Mouse (Mus musculus) lung, adult 18-20 months (tissue): Measurements from ENCODE around the gene U2af1l4.

ENCODE experiments used
- DNase-seq, 2 experiments: peaks; one replicate each; pipeline ENCODE4 v3.0.0; 2022; ENCODE audit warnings: mixed read lengths in 2 of 2

Gene U2af1l4

DNA sequence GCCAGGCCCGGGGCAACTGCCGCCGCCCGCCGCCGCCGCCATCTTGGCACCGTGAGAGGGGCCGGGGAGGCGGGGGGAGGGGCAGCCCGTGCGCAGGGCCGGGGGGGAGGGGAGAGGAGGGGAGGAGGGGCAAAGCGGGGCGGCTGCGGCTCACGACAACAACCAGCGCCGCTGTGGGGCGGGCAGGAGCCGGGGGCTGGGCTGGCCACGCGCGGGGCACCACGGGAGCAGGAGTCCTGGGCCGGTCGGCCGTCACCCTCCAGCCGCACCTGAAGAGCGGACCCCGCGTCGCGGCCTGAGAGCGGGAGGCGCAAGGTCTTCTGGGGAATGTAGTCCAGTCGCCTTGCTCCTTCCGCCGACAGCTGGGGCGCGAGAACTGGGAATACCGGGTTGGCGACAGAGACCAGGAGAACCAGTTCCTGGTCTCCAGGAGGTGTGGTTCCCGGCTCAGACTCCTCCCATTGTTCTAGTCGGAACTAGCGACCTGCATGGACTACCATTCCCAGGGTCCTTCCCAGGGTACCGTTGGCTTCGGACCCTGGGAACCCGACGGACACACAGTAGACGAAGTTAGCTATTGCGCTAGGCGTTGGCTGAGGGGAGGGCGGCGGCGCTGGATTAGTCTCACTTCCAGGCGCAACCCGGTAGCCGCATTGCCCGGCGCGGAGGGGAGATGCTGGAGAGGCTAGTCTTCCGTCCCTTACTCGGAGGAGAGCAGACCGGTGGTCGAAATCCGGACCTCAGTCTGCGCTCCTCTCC, 25.8 kb downstream of the U2af1l4 start, which contains the start of gene Kmt2b:
Kmt2b (minus strand) TSS at position 51 of the 759 bp plus-strand sequence.
- DNase-seq, result peak; percentile 99

DNA sequence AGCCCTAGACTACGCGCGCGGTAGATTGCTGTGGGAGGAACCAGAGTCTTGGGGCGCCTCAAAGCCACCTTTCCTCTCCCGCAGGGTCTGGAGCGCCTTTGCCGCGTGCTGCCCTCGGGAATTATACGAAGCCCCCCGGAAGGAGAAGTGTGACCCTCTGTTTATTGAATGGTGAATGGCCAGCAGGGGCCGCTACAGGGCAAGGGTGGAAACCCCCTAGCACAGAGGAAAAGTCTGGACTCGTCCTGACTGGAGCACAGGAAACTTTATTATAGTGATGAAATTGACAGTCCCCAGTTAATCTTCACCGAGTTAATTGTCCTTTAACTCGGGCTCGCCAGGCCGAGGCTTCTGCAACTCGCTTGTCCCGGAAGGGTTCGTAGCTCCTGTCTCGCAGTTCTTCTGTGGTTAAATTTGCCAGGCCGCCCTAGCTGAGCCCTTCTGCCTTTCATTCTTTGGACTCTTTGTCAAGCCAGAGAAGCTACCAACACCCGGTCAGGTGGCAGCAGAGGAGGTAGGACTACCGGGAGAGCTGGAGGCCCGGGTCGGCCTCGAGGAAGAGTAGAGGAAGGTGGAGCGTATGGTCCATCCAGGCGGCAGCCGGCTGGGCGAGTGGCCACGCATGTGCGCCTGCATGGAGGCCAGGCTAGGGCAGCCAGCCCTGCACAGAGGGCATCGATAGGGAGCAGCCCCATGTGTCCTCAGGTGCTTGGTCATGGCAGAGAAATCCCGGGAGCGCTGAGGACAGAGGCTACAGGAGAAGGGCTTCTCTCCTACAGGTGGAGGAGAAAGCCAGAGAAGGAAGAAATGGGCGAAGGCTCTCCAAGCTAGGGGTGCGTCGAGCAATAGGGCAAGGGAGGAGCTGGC, 26.6 kb downstream of the U2af1l4 start:
- DNase-seq, result peak; percentile 86 to 87

DNA sequence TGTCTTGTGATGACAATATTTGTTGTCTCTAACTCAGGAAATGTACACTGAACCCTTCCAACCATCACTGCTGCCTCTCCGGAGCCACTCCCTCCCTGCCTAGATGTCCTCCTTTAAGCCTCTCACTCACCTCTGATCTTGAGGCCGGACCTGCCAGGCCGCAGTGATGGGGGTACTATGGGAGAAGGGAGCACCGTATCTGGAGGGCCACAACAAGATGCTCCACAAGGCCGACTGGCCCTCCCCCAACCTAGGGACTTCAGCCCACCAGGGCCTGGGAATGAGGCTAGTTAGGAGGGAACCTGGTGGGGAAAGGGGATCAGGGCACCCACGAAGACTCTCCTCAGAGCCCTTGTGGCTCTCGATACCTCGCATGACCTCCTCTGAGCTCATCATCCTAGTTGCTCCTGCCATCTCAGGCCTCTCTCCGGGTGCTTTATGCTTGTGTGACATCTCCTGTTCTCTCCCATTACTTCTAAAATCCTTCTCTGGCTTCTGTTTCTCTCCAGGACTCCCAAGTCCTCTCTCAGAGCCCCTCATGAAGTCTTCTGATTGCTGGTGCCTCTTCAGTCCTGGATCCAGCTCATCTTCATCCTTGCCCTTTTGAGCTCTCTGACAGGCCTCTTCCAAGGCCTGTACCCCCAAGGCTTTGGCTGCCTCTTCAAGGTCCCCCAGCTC, 28.0 kb downstream of the U2af1l4 start:
- no peak for DNase-seq

DNA sequence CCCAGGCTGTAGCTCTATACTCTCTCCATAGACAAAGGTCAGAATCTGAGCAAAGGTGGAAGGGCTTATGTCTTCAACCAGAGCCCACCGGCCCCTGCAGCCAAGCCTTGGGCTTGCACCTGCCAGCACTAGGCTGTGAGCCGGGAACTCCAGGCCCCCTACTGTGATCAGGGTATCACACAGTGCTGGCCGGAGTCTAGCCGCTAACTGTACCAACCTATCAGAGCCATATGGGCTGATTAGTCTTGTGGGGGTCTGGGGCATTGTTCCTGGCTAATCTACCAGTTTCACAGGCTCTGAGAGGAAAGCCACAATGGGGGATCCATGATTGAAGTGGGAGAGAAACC, 28.5 kb downstream of the U2af1l4 start:
- no peak for DNase-seq

DNA sequence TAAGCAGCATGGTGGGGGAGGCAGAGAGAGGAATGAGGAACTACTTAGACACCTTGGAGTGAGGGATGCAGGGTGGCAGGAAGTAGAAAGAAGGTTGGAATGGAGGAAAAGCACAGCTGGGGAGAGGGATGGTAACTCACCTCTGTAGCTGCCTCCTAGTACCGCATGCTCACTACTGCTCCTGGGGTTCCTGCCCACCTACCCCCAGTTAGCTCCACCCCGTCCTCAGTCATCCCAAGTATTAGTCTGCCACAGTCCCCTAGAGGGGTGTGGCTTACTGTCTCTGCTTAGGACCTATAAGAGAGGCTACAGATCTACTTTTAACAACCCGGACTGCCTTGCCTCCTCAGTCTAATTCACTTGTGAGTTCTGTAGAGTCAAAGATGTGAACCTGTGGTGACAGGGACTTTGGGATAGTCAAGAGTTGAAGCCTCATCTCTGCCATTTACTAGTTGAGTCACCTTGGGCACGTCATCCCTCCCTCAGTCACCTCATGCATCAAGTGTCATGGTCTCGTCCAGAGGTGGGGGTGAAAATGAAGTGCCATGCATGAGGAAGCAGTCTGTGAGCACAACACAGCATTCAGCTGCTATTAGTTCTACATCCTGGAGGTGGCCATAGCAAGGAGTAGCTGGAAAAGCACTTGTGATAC, 29.8 kb downstream of the U2af1l4 start:
- DNase-seq, result no peak

DNA sequence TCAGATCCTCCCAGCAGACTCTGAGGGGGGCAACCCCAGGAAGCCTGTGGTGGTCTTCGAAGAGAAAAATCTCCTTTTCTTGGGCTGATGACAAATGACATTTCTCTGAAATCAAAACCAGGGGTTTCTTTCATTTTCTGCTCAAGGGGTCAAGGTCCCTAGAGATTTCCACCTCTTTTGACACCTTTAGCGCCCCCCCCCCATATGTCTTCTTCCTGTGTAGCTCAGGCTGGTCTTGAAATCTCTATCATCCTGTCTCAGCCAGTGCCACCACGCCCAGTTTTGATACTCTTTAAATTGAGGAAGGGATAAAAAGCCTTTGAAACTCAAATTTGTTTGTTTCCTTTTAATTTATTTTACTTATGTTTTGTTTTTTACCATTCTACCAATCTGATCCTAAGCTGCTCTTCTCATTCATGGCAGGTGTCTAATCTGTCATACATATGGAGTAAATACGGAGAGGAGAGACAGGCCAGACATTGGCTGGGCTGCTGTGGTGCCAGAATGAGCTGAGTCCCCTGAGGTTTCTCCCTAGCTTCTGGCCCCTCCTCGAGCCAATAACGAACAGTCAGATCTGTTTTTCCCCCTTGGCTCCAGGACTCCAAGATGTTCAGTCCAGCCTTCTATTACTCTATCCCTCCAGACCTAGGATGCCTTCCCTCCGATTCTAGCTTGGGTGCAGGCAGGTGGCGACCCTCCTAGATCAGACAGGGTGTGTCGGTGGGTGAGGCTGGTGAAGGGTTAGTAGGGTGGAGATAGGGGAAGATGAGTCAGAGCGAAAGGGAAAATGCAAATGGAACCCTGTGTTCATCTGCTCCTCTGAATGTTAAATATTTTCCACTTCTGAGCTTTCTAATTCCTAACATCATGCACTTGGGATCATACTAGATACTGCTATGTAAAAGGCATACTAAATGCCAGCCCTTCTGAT, 30.7 kb downstream of the U2af1l4 start:
- DNase-seq, result no peak

DNA sequence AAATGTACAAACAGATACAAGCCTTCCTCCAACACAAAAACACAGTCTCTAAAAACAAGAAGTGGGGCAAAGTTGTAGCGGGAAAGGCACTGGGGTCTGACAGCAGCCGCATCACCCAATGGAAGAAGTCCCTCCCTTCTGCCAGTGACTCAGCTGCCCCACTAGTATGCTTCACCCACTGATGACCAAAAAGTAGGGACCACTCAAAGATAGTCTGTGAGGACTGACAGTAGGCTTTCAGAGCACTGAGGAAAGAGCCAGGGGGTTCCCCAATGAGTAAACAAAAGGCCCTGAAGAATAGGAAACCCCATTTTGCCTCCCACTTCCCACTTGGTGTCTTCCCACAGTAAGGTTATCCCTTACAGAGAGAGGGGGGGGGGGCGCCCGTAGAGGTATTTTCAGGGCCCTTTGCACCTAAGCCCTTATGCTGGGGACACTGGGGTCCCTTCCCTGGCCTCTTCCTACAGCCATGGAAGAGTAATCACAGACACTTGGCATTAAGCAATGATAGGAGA, 31.5 kb downstream of the U2af1l4 start:
- no peak for DNase-seq

DNA sequence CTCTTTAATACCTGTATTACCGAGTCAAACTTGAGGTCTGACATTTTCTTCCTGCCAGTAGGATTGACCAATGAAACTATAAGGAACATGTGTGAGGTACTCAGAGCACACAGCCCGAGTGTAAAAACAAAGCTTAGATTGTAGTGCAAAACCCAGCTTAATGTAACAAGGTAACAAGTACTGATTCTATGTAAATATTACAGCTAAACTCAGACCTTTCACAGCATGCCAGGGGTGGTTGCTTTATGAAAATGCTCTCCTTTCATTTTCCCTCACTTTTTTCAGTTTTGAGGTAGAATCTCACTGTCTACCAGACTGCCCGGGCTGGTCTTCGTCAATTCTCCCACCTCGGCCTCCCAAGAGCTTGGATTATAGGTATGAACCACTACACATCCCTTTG, 33.0 kb downstream of the U2af1l4 start:
- no peak for DNase-seq

DNA sequence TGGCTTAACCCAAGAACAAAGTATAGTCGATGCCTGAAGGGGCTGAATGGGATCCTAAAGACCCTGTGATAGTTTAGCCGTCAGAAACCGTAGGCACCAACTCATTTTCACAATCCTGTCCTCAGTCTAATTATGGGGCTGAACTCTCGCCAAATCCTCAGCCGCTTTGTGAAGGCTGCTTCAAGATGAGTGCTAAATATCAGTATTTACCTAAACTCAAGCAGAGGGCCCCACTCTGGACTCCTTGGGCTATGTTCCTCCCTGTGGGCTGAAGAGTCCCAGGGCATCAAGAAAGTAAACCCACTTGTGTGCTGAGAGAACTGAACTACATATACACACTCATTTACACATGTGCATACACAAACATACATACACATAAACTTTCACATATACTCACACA, 33.7 kb downstream of the U2af1l4 start:
- peak; percentile 54 to 61 for DNase-seq

DNA sequence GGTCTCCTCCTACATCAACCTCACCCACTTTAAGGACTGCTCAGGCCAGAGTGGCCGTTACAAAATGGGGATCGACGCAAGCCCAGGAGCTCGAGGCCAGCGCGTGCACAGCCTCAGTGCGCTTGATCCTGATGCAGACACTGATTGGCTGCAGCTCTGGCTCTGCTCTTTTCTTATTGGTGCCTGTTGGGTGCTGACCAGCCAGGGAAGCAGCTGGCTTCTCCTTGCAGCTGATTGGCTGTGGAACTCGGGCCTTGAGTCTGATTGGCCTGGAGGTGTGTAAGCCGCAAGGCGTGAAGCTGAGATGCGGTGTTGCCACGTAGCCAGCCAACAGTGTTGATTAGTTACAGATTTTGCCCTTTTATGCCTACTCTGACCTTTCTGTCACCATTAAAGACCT, 35.7 kb downstream of the U2af1l4 start, which contains the start of gene Zbtb32:
Zbtb32 (minus strand) TSS at position 124 of the 400 bp plus-strand sequence.
- DNase-seq, result no peak

DNA sequence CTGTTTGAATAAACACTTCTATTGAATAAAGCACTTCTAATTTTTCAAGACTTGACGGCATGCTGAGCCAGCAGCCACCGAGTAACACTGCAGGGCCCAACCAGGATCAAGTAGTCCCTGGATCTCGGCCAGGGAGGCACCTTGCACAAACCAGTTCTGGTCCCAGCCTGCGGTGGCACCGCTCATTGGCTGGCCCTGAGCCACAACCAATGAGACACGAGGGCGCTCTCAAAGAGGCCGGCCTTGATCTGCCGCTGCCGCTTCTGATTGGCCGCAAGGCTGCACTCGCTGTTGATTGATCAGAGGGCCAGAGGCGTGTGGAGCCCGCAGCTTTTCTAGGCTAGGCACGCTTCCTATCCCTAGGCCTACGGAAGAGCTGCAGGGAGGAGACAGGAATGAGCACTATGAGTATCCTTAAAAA, 36.8 kb downstream of the U2af1l4 start:
- DNase-seq, result peak; percentile 98

DNA sequence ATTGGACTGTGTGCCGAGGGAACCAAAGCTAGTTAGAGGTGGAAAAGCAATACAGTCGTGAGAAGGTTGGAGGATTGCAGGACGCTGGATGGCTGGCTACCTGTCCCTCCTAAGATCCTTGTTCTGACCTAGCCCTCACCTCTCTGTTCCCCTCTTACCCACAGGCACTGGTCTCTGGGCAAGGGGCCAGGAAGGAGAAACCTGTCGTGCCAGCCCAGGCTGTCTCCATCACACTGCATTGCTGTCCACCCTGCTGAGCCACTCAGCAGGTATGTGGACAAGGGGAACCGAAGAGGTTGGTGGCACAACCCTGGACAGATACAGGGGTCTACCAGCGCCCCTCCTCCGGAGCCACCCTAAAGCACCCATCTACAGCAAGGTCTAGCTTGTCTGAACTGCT, 37.5 kb downstream of the U2af1l4 start:
- DNase-seq, result peak; percentile 88 to 93

DNA sequence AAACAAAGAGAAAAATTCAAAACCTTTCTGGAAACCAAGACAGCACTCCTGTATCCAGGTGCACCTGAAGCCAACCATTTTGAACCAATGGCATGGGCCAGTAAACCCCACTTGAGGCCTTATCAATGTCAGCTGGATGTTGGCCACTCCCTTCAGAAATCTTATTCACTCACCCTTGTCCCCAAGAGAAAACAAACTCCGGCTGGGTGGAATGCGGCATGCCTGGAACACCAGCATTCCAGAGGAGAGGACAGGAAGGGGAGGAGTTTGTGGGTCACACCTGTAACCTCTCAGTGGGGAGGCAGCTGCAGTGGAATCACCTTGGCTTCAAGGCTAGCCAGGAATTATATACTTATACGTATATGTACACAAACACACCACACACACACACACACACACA, 39.5 kb downstream of the U2af1l4 start:
- DNase-seq, result peak; percentile 92 to 94

DNA sequence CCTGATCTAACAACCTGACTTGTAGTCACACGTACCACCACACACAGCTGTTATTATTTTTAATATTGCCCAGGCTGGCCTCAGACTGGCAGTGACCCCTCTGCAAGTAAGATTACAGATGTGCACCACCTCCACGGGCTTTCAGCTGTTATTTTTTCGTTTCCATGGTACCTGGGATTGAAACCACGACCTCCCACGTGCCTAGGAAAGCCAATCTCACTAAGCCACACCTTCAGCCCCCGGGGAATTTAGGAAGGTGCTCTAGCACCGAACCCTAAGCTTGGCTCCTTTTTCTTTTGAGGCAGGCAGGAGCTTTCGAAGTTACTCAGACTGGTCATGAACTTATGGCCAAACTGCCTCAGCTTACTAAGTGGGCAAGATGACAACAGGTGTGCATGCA, 41.3 kb downstream of the U2af1l4 start:
- DNase-seq, result no peak

DNA sequence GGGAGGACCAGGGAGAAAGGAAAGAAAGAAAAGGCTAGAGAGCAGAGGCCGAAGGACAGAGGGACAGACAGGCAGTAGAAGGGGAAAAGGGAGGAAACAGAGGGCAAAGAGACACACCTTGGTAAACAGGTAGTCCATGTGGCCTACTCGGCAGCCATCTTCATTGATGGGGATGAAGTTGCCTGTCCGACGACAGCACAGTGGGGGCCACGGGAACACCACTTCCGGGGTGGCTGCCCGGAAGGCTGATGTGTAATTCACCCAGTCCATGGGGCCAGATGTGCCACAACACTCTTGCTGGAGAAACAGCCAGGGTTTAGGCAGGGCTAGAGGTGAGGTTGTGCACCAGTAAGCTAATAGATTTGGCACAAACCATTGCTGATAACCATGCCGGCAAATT, 41.8 kb downstream of the U2af1l4 start:
- DNase-seq, result no peak

DNA sequence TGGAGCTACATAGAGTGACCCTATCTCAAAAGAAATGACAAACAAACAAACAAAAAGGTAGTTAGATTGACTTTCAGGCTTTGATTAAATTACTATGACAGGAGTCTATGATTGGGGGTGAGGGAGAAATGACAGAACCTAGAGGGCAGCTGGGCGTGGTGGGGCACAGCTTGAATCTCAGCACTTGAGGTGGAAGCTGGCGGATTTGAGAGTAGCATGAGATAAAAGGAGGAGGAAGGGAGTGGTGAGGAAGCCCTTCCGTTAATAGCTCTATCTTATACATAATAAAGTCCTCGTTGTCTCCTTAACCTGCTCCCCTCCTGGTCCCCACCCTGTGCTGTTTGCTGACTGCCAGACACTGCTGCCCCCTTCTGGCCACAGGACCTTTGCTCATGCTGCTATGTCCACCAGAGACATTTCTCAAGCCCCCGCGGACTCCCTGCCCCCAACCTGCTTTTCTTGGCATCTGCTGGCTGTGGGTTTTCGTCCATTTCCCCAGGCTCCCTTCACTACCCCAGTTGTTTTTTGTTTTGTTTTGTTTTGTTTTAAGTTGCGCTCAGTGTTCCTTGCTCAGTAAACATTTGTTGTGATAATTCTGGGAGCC, 44.7 kb downstream of the U2af1l4 start:
- DNase-seq, result peak; percentile 73 to 83

DNA sequence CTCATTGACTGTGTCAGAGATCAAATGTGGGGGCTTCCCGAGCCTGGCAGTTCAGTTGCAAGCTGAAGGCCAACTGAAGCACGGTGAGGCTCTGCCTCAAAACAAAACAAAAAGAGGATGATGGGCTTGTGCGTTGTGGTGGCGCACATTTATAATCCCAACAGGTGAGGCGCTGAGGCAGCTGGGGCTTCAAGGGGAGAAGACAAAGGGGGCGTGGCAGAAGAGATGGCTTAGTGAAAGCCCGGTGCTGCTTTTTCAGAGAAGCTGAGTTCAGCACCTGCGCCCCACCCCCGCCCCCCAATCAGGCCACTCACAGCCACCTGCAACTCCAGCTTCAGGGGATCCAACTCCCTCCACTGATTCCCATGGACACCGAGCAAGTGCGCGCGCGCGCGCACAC, 45.4 kb downstream of the U2af1l4 start:
- DNase-seq, result no peak

DNA sequence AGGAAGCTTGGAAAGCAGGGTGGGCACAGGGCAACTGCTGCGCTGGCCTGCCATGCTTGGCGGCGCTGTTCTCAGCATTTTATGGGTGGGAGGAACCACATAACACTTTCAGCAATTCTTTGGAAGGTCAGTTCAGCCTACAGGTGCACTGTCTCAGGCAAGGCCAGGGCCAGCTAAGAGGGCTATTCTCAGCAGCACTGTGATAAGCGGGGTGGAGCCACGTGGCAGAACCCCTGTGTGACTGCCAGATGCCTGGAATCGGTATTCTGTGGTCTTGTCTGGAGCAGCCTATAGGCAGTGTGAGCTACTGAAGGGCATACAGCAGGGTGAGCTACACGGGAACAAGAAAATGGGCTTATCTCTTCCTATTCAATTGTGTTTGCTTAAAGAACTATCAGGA, 46.9 kb downstream of the U2af1l4 start:
- no peak for DNase-seq

DNA sequence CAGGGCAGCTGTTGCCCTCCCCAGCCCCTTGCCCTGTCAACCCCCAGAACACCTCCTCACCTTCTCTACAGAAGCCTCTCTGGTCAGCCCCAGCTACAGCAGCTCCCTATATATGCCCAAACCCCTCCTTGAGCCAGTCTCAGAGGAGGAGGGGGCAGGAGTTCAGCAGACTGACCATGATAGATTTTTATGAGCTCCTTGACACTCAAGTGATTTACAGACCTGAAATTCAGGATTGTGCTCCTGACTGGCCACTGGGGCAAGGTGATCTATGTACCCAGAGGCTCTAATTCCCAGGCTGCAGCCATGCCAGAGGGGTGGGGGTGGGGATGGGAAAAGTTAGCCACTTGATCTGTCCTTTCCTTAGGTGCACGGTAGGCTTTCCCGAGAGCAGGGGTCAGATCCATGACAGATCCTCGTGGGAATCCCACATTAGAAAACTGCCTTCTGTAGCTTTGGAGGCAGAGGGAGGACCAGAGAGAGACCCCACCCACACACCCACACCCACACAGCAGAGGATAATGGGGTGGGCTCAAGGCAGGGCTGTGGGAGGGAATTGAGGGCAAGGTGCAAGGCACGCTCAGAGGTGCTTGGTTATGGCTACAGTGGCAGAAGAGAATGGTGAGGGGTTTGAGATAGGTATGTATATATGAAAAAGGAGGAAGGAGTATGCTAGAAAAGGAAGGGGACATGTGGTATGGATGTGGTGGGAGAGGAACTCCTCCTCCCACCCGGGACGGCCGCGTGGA, 49.7 kb downstream of the U2af1l4 start, which contains the start of gene Upk1a:
Upk1a (minus strand) TSS at position 194 of the 749 bp plus-strand sequence.
- DNase-seq, result no peak

DNA sequence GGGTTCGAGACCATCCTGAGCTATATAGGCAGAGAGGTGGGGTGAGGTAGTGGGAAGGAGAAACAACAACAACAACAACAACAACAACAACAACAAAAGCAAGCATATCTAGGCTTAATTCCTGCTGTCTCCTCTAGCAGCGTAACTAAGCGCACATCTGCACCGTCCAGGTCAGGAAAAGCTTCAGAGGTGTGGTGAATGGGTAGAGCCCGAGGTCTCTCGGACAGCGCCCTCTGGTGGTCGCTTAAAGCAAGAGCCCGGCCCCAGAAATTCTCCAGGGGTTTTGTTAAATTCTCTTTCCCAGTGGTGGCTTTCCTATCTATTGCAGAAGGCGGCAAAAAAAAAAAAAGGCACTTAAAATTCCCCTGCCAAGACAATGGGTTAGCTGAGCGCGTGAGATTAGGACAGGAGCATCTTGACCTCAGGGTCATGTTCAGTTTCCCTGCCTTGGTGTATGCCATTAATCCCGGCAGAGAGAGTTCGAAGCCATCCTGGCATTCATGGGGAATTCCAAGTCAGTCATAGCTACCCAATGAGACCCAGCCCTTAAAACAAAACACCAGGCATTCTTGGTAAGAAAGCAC, 50.5 kb downstream of the U2af1l4 start:
- DNase-seq, result peak; percentile 62 to 68
